Mouse (Mus musculus): Measurements from ENCODE around the gene Zfp46. TPM values are rescaled to one million over a fixed set of nuclear protein-coding genes. Genes with fewer than 3 reads are reported as not detected.

Zfp46 gene
- polyA plus RNA-seq, 3 experiments from 2014 or later = 6.2 to 10.4 (median 8.1) TPM

DNA sequence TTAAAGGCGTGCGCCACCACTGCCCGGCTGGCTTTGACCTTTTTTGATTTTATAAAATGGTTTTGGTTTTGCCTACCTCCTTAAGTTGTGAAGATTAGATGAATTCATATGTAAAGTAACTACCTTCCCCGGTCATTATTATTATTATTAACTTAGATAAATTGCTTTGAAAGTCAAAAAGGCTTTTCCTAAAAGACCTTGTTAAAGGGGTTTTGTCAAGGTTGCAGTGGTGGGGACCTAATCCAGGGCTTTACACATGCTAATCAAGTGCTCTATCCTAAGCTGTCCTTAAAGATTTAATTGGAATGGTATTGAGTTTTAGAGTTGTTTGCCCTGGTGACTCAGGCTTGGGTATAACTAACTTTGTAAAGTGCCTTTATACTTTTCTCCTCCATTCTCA, 33.2 kb downstream of the Zfp46 start:
- no peak for ATAC-seq

DNA sequence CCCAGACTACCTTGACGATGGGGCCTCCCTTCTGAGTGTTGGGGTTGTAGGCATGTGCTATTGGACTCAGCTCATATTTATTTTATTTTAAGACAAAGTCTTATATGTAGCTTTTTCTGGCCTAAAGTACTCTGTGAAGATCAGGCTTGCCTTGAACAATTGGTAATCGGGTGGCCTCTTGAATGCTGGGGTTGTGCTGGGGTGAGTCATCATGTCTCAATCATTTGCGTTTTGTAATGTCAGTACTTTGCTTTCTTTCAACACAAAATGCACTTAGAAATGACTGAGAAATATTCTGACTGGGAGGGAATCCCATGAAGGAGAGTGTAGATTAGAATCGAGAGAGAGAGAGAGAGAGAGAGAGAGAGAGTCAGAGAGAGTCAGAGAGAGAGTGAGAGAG, 35.5 kb downstream of the Zfp46 start:
- no peak for ATAC-seq

DNA sequence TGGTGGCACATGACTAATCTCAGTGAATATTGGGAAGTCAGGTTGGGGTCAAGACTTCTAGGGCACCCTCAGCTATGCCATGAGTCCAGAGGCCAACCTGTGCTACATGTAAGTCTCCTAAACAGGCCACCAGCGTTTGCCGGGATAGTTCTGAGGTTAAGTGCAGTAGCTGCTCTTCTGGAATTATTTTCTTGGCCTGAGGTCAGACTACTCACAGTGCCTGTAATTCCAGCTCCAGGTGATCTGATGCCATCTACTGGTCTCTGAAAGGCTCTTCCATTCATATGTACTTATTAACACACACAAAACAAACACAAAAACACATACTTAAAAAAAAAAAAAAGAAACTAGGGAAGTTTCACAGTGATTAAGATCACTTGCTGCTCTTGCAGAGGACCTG, 39.7 kb downstream of the Zfp46 start:
- no peak for ATAC-seq

DNA sequence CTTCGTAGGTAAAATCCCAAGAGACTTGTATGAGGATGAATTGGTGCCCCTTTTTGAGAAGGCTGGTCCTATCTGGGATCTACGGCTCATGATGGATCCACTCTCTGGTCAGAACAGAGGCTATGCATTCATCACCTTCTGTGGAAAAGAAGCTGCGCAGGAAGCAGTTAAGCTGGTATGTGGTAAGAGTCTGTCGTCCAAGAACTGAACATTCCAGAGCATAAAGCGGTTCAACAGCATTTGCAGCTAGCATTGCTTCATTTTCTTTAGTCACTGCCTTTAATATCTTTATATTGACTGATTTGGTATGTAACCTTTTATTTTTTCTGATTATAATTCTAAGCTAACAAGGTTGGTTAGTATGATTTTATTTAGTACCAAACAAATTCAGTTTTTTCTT, 42.8 kb downstream of the Zfp46 start:
- no peak for ATAC-seq

DNA sequence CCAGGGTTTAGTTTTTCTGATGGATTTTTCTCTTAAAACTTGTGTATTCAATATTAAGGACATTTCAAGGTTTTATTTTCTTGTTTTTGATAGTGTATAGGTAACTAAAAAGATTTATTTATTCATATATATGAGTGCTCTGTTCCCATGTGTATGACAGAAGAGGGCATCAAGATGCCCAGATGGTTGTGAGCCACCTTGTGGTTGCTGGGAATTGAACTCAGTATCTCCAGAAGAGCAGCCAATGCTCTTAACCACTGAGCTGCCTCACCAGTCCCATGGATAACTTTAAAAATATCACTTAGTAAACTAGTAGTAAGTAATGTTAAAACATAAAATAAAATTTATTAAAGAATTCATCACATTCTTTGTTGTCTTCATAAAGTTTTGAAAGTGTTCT, 43.6 kb downstream of the Zfp46 start:
- no peak for ATAC-seq

DNA sequence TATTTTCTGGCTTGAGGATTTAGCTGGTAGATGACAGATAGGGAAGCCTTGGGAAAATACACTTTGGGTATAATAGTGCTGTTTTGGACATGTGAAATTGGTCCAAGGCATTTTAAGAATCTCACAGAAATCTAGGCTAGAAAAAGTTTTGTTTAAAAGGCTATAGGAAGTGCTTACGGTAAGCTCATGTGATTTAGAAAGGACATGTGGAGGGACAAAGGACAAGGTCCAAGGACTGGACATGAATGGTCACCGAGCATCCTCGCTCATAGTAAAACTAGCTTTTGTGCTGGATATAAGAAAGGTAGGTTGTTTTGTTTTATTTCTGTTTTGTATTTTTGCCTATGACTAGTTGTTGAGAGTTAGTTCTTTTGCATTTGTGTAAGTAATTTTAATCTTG, 47.2 kb downstream of the Zfp46 start:
- no peak for ATAC-seq

DNA sequence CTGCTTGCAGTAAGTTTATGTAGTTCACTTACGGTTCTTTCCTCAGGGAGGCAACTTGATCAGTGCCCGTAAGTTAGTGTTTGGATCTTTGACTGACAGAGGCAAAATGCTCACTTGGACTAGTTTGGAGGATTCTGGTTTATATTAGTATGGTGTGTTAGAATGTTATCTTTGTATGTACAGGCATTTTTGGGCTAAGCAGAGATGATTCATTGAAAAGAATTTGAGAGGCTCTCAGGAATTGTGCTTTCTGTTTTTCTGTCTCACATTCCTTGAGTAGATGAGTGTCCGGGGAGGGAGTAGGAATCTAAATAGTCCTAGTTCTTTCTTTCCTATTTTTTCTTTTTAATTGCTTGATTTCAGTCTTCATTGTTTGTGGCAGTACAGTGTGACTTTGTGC, 48.7 kb downstream of the Zfp46 start:
- no peak for ATAC-seq

DNA sequence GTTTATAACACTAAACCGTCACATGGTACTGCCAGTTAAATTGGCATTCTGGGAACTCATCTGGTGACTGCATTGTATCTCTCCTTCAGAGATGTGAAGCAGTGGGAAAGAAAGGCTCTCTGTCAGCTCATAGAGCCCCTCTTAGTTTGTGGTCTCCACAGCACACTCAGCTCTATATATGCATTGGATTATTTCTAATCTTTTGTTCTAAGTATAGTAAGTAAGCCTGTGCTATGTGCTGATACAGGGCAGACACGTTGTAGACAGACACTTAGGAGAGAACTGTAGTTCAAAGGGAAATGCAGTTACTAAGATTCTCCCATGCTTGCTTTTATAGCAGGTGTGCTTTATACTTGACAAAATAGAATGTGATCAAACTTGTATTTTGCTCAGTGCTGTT, 50.6 kb downstream of the Zfp46 start:
- no peak for ATAC-seq

DNA sequence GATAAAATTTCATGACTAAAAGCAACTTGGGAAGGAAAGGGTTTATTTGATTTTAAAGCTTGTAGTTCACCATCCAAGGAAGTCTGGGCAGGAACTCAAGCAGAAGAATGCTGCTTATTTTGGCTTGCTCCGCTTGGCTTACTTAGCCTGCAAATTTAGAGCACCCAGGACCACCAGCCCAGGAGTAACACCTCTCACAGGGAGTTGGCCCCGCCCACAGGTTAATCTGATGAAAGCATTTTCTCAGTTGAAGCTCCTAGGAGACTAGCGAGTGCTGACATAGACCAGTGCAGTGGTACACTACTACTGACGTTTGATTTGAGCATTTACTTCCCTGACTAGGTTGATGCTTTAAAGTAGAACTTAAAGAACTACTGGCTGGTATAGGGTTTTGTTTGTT, 52.6 kb downstream of the Zfp46 start:
- no peak for ATAC-seq

Other genes starting within 250 kb of the Zfp46 start
- 1,000 to 10,000 TPM in 2 of 3 experiments, 100 to 1,000 TPM in 1; 855 to 1,337 (median 1,209) TPM for gene Rpl11, start 231.3 kb upstream of the Zfp46 start, polyA plus RNA-seq (2017; shearing (Covaris generic))
- gene Id3, start 141.2 kb upstream of the Zfp46 start, polyA plus RNA-seq (2017; shearing (Covaris generic)) = 100 to 1,000 TPM; 125 to 343 (median 290) TPM
- gene E2f2, start 112.3 kb upstream of the Zfp46 start, polyA plus RNA-seq (2017; shearing (Covaris generic)) = 10 to 100 TPM; 15.0 to 44.4 (median 16.8) TPM
- under 1 TPM in 1 of 3 experiments, not detected in 2; 0.16 TPM for gene Asap3, start 78.3 kb upstream of the Zfp46 start, polyA plus RNA-seq (2017; shearing (Covaris generic))
- gene Tcea3, start 37.0 kb upstream of the Zfp46 start, polyA plus RNA-seq (2017; shearing (Covaris generic)) = under 1 TPM in 2 of 3 experiments, not detected in 1; 0.29 to 0.65 TPM
- 100 to 1,000 TPM in 1 of 3 experiments, 10 to 100 TPM in 2; 97.2 to 105 (median 98.5) TPM for gene Hnrnpr, start 26.3 kb downstream of the Zfp46 start, polyA plus RNA-seq (2017; shearing (Covaris generic))
- not detected for gene Htr1d, start 138.8 kb downstream of the Zfp46 start, polyA plus RNA-seq (2017; shearing (Covaris generic))
- gene 6030445D17Rik, start 177.6 kb downstream of the Zfp46 start, polyA plus RNA-seq (2017; shearing (Covaris generic)) = under 1 TPM in 1 of 3 experiments, not detected in 2; 0.19 TPM
- gene Luzp1, start 185.1 kb downstream of the Zfp46 start, polyA plus RNA-seq (2017; shearing (Covaris generic)) = 10 to 100 TPM in 1 of 3 experiments, 1 to 10 TPM in 2; 4.9 to 10.9 (median 5.6) TPM

Measured in inflammation-experienced regulatory T-cells, adult 6 months (primary cell).